ENCODE assay signal across 8 mouse cellular contexts in the genomic region with DNA sequence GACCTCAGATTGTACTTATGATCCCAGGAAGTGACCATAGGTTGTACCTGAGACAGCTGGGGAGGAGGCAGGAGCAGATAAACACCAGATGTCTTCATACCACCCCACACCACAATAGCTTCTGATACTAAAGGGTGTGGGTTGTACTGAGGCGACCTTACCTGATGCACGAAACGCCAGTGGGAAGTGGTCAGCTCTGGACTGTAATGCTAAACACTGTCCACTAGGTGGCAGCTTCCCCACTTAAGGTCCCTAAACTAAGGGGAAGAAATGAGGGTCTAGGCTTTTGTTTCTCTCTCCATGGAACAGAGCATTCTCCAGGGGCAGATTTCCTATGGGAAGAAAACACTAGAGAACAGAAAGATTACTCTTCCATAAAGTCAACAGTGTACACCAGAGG. TPM values are rescaled to one million over a fixed set of nuclear protein-coding genes. Genes with fewer than 3 reads are reported as not detected.
A peak's percentile ranks its signal among the peaks of the same experiment; 100 is the strongest.
DNase-seq lines count a peak whose midpoint lies in the region; ATAC-seq and TF ChIP-seq lines count a peak whose summit lies in the region.

No protein-coding gene starts in this region.

- peak; percentile 27 for TF ChIP-seq RAD21 in MEL (IDR thresholded peaks at IDR 0.05; ENCODE audit: low read depth, low read length)

- no peaks in the 10 kb centered on the region for H3K4me1 ChIP-seq in MEL (ENCODE audit: control insufficient read depth in 1 of 2, insufficient read depth in 2 of 2, low read length in 2 of 2)
- no peaks in the 10 kb centered on the region for H3K4me1 ChIP-seq in heart, embryonic 12.5 days (replicated peaks)

- H3K27ac ChIP-seq in MEL (ENCODE audit: control insufficient read depth, low read depth, low read length): no peak overlapping the region
- H3K27ac ChIP-seq in heart, embryonic 12.5 days (ENCODE audit: poor library complexity, severe bottlenecking): no peak overlapping the region

- H3K9me3 ChIP-seq in MEL (replicated peaks; ENCODE audit: insufficient read depth, low read length): no peaks in the 10 kb centered on the region
- H3K9me3 ChIP-seq in heart, embryonic 12.5 days (replicated peaks): peaks cover 11% of the 10 kb centered on the region

- H3K27me3 ChIP-seq in MEL (ENCODE audit: control insufficient read depth in 1 of 2, insufficient read depth in 2 of 2, low read length in 2 of 2): no peaks in the 10 kb centered on the region
- H3K27me3 ChIP-seq in heart, embryonic 12.5 days (replicated peaks): no peaks in the 10 kb centered on the region

- H3K4me3 ChIP-seq in MEL (ENCODE audit: control insufficient read depth in 1 of 2, insufficient read depth in 1 of 2, low read depth in 2 of 2, low read length in 2 of 2): no peak overlapping the region
- no peak overlapping the region for H3K4me3 ChIP-seq in heart, embryonic 12.5 days

- peak; percentile 62 to 82 (median 64) for TF ChIP-seq CTCF in MEL (IDR thresholded peaks at IDR 0.05 in 2 of 3, conservative IDR thresholded peaks at IDR 0.05 in 1 of 3; ENCODE audit: control insufficient read depth in 1 of 3, insufficient read depth in 1 of 3, low read depth in 2 of 3, low read length in 3 of 3, poor library complexity in 1 of 3, severe bottlenecking in 1 of 3)

- H3K9ac ChIP-seq in MEL (ENCODE audit: control insufficient read depth, low read depth, low read length, poor library complexity, severe bottlenecking): no peak overlapping the region
- no peak overlapping the region for H3K9ac ChIP-seq in heart, embryonic 12.5 days

- peak; percentile 54; the same call in 1 of the 2 replicates for ATAC-seq in monocyte, adult 5-6 weeks (replicated peaks; ENCODE audit: insufficient number of reproducible peaks, low FRiP score, low TSS enrichment, poor library complexity, severe bottlenecking)
- ATAC-seq in heart, embryonic 12.5 days (ENCODE audit: insufficient number of reproducible peaks, low FRiP score): no peak

- no peak overlapping the region for H3K4me2 ChIP-seq in heart, embryonic 12.5 days

- TF ChIP-seq POLR2A in MEL (IDR thresholded peaks at IDR 0.05; ENCODE audit: control insufficient read depth in 1 of 2, insufficient read depth in 1 of 2, low read depth in 1 of 2, low read length in 2 of 2, poor library complexity in 1 of 2): no peak

- H3K79me2 ChIP-seq in MEL (ENCODE audit: control insufficient read depth, insufficient read depth, low read length, poor library complexity): no peaks in the 10 kb centered on the region

- H3K36me3 ChIP-seq in MEL (ENCODE audit: control insufficient read depth in 1 of 2, insufficient read depth in 2 of 2, low read length in 2 of 2): no peaks in the 10 kb centered on the region
- H3K36me3 ChIP-seq in heart, embryonic 12.5 days: peaks cover 20% of the 10 kb centered on the region

- TF ChIP-seq EP300 in MEL (IDR thresholded peaks at IDR 0.05; ENCODE audit: low read depth in 1 of 2, low read length in 2 of 2): no peak

- 25% methylated on average over 3 of the region's 3 CpGs for WGBS in heart, embryonic 12.5 days

- peak; percentile 25 for DNase-seq in kidney, postnatal 10 days
- DNase-seq in kidney, adult 18-20 months: no peak
- DNase-seq in MEL (ENCODE audit: low read depth, low spot score): peak; percentile 38
- peak; percentile 54 to 57 for DNase-seq in cerebellum, postnatal 10 days
- DNase-seq in ovary, adult 18-20 months (ENCODE audit: low spot score): no peak
- no peak for DNase-seq in gastrocnemius, adult 18-20 months (ENCODE audit: low spot score)

TF ChIP-seq in MEL, 35 proteins besides CTCF, POLR2A, EP300 and RAD21:
- TF ChIP-seq KAT2A (conservative IDR thresholded peaks at IDR 0.05; ENCODE audit: low read depth, low read length): no peak
- TF ChIP-seq SMC3 (IDR thresholded peaks at IDR 0.05; ENCODE audit: low read depth, low read length): peak; percentile 52

RNA-seq across cellular contexts. Expression of a gene that starts 53.9 kb away (rescaled TPM):
- total RNA-seq in MEL (2012; rRNA removed): 6.4 and 7.1 TPM in 2 replicates
- polyA plus RNA-seq in MEL (2012; ENCODE audit: insufficient read depth in 1 of 2, insufficient read length in 2 of 2, low read depth in 1 of 2, low replicate concordance in 2 of 2, missing spikeins in 1 of 2): 10 to 100 TPM in 1 of 2 experiments, not detected in 1; 17.6 TPM
- 48.8 to 72.3 TPM (median 59.4 TPM) in 3 replicates for total RNA-seq in monocyte, adult 5-6 weeks (2017)
- polyA plus RNA-seq in heart, embryonic 12.5 days (2016; fragmentation: Nextera tagmentation; extraction: Ambion mirVana): 35.6 and 36.7 TPM in 2 replicates
- 10 to 100 TPM in 1 of 2 experiments, 1 to 10 TPM in 1; 8.1 to 11.4 TPM for total RNA-seq in gastrocnemius, adult 18-20 months (2021)

Comparison
In these comparisons a context has a peak if more than half of its experiments do, and no peak if none do; other contexts are left out.
1. DNase-seq: peak in kidney, postnatal 10 days (single experiment), MEL (single experiment) and cerebellum, postnatal 10 days (2 of 2); none in kidney, adult 18-20 months (single experiment), ovary, adult 18-20 months (single experiment) and gastrocnemius, adult 18-20 months (single experiment).